Mouse (Mus musculus) layer of hippocampus, adult 11-12 months (tissue): ENCODE results near the gene Ulk4.
"Not testable (repeated sequence)": the region's sequence is repeated elsewhere in the genome, so short reads cannot be mapped to it uniquely, and the experiment has no call there.

Source experiments
- DNase-seq: peaks from one replicate; pipeline ENCODE4 v3.0.0; 2022; ENCODE audit warnings: low spot score

The Ulk4 gene

GRCm38 (mm10) chr9:121250854-121251253, 26.1 kb downstream of the Ulk4 start:
- DNase-seq, result peak; percentile 3

GRCm38 (mm10) chr9:121249805-121250204, 27.2 kb downstream of the Ulk4 start:
- peak; percentile 43 for DNase-seq

- peak; percentile 86 for DNase-seq
Observed at GRCm38 (mm10) chr9:121247956-121248775, 28.8 kb downstream of the Ulk4 start.

- DNase-seq, result peak; percentile 2
Observed at GRCm38 (mm10) chr9:121247047-121247446, 29.9 kb downstream of the Ulk4 start.

GRCm38 (mm10) chr9:121242331-121242730, 34.7 kb downstream of the Ulk4 start:
- peak; percentile 1 for DNase-seq

- peak; percentile 3 for DNase-seq
Observed at GRCm38 (mm10) chr9:121241806-121242205, 35.2 kb downstream of the Ulk4 start.

- DNase-seq, result peak; percentile 1
Observed at GRCm38 (mm10) chr9:121241366-121241765, 35.6 kb downstream of the Ulk4 start.

- peak; percentile 67 for DNase-seq
Observed at GRCm38 (mm10) chr9:121240242-121240641, 36.8 kb downstream of the Ulk4 start.

- DNase-seq, result no peak
Observed at GRCm38 (mm10) chr9:121239571-121239970, 37.4 kb downstream of the Ulk4 start.

GRCm38 (mm10) chr9:121218636-121219035, 58.4 kb downstream of the Ulk4 start:
- no peak for DNase-seq

GRCm38 (mm10) chr9:121218230-121218629, 58.8 kb downstream of the Ulk4 start:
- no peak for DNase-seq

GRCm38 (mm10) chr9:121217742-121218141, 59.3 kb downstream of the Ulk4 start:
- DNase-seq, result no peak

GRCm38 (mm10) chr9:121216536-121217320, 60.3 kb downstream of the Ulk4 start:
- no peak for DNase-seq

- peak; percentile 54 for DNase-seq
Observed at GRCm38 (mm10) chr9:121215349-121216000, 61.5 kb downstream of the Ulk4 start.

GRCm38 (mm10) chr9:121212322-121212721, 64.7 kb downstream of the Ulk4 start:
- no peak for DNase-seq

GRCm38 (mm10) chr9:121205046-121205445, 72.0 kb downstream of the Ulk4 start:
- no peak for DNase-seq

- DNase-seq, result no peak
Observed at GRCm38 (mm10) chr9:121204149-121204800, 72.7 kb downstream of the Ulk4 start.

- DNase-seq, result no peak
Observed at GRCm38 (mm10) chr9:121203686-121204085, 73.3 kb downstream of the Ulk4 start.

GRCm38 (mm10) chr9:121199146-121199685, 77.8 kb downstream of the Ulk4 start:
- DNase-seq, result not testable (repeated sequence)

- no peak for DNase-seq
Observed at GRCm38 (mm10) chr9:121196473-121196872, 80.5 kb downstream of the Ulk4 start.

GRCm38 (mm10) chr9:121195106-121195505, 81.9 kb downstream of the Ulk4 start:
- no peak for DNase-seq
